Mouse (Mus musculus) C2C12 (cell line): ENCODE measurements at regions not wholly inside any gene's neighbourhood (a gene's known extent, or its start where the extent isn't known, plus 50 kb on each side); places are given as distances from the start of the nearest gene placed in this dataset.

Experiments
- CTCF ChIP-seq: IDR thresholded peaks from one replicate; pipeline ENCODE4 v1.5.1; 2011; ENCODE audit not compliant: control insufficient read depth, insufficient read depth, insufficient read length
- MAX ChIP-seq: IDR thresholded peaks from one replicate; pipeline ENCODE4 v1.6.1; 2011; ENCODE audit warnings: mild to moderate bottlenecking, control low read depth

GRCm38 (mm10) chr12:40949580-40949979 lies 74.3 kb upstream of the Immp2l start:
- TF ChIP-seq CTCF (no peak), MAX (no peak)
